Mouse (Mus musculus) lung, postnatal 36 days (tissue): ENCODE measurements at regions not wholly inside any gene's neighbourhood (a gene's known extent, or its start where the extent isn't known, plus 50 kb on each side); places are given as distances from the start of the nearest gene placed in this dataset.
"Not testable (repeated sequence)": the region's sequence is repeated elsewhere in the genome, so short reads cannot be mapped to it uniquely, and the experiment has no call there.

Experiments used
- DNase-seq: peaks from one replicate; pipeline ENCODE4 v3.0.0; 2022; ENCODE audit warnings: mixed read lengths

GRCm38 (mm10) chr13:44469675-44470074 is 259.6 kb upstream of the Jarid2 start:
- DNase-seq, result no peak

DNA sequence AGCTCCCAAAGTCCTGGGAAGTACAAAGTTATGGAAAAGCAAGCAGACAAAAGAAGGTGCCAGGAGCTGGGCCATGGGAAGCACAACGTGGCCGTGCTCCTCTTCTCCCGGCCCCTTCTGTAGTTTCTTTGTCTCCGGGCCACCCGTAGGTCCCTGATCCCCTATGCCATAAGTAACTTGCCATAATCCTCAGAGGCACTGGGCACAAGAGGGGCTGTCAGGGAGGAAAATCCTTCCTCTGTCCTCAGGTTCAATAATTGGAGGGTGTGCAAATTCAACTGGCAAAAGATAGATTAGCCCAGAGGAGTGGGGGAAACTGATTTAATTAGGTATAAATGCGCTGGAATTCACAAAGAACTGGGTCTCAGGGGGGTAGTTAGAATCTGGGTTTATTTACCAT is 256.1 kb upstream of the Jarid2 start:
- no peak for DNase-seq

- peak; percentile 84 for DNase-seq
Observed at GRCm38 (mm10) chr13:44476901-44477300, 252.4 kb upstream of the Jarid2 start.

DNA sequence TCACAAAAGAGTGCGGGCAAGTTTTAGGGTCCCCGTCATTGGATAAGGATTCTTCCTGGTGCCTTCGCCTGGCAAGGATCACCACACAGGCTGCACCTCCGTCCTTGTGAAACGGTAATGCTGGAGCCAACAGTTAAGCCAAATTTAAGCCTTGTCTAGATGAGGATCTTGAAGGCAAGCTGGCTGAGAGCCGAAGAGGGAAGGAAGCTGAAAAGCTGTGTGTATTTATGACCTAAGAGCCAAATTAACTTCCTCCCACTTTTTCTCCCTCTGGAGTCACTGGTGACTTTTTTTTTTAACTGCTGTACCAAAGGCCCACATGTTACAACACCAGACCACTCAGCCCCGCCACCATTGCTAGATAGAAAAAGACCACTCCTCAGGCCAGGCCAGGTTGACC is 249.1 kb upstream of the Jarid2 start:
- DNase-seq, result peak; percentile 65

GRCm38 (mm10) chr13:44482661-44483060 is 246.6 kb upstream of the Jarid2 start:
- DNase-seq, result peak; percentile 49

DNA sequence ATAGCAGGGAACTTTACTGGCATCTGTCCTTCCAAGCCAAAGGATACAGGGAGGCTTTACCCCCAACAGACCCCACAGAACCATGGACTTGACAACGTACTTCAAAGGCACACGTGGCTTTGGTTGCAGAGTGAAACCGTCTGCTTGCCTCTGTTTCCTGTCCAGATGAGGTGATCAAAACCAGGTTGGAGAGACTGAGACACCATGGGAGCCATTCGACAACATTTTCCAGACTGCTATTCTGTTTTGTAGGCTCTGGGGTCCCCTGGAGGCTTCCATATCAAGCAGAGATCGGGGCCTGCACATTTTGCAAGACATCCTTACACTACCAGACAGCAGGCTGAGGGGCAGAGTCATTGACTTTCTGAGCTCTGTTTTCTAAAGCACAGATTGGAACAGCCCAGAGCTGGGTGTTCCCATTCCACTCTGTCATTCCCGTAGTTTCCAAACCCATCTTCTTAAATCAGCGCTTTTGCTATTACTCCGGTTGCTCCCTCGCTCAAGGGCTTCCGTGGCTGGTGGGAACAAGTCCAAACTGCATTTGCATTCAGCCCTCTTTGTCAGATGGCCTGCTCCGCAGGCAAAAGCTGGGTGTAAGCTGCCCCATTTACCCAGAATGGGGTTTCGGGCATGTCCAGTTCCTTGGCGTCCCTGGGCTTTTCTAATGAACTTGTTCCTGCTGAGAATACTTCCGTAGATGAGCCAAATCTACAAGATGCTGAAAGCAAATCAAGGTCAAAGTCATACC is 244.5 kb upstream of the Jarid2 start:
- DNase-seq, result no peak

DNA sequence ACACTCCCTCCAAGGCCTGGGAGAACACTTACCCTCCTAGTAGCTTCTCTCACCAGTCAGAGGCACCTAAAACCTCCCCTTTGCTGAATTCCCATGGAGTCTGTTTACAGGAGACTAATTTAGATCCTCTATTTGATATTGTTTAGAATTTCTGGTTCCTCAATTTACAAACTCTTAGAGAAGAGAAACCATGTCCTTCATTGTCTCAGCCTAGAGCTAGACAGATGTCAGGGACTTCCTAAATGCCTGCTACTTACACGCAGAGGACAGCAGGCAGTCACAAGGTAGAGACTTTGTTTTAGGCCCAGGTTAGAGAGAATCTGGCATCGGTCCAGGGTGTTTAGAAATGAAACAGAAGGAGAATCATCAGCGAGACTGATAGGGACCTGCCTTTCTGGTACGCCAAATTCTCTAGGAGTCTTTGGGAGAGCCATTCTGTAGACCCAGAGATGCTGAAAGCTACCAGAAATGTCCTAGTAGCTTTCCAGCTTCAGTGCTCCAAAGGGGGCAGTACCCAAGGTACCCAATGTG is 238.3 kb upstream of the Jarid2 start:
- DNase-seq, result no peak

DNA sequence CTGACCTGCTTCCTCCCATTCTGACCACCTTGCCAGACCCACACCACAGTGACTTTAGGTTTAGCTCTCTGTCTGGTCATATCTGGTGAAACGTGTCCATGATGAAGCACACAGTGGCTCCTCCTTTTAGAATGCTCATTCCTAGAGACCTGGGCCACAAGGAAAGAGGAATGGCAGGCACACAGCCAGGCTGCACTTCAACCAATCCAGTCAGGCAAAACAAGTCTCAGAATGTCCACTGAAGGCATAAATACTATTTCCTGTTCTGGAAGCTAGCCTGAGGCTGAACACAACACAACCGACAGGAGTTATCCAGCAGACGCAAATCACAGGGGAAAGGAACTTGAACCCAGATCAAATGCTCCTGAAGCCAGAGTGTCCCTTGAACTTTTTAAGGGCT is 235.4 kb upstream of the Jarid2 start:
- no peak for DNase-seq

DNA sequence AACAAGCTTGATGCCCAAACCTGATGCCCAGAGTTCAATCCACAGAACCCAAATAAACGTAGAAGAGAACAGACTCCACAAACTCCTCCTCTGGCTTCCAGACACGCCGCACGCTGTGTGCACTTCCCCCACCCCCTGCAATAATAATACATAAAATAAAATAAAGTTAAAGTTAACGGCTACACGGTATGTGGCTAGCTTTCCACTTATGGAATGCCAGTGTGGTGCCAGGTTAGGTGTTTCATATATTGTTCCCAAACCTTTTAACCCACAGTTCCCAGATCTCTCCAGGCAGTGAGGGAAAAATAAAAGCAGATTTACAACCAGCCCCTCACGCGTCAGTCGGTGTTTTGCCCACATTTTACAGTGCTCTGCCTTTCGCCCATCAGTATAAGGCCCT is 233.8 kb upstream of the Jarid2 start:
- no peak for DNase-seq

DNA sequence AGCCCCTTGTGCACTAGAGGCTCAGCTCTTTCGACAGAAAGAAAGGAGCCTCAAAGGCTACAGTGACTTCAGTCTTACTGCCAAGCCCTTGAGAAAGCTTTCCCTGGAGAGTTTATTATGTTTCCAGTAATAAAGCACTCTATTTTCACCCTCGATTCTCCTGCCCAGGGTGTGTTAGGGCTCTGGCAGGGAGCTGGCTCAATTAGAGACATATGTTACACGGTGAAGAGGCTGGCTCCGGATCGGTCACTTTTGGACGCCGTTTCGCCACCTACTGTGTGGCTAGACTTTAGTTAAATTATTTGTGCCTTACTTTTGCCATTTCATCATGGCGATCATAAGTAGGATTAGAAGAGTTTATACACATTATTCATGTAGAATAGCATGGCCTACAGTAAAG is 232.7 kb upstream of the Jarid2 start:
- DNase-seq, result no peak

GRCm38 (mm10) chr13:44500896-44501295 is 228.4 kb upstream of the Jarid2 start:
- DNase-seq, result not testable (repeated sequence)

- peak; percentile 47 for DNase-seq
Observed at GRCm38 (mm10) chr13:44501777-44502321, 227.4 kb upstream of the Jarid2 start.

DNA sequence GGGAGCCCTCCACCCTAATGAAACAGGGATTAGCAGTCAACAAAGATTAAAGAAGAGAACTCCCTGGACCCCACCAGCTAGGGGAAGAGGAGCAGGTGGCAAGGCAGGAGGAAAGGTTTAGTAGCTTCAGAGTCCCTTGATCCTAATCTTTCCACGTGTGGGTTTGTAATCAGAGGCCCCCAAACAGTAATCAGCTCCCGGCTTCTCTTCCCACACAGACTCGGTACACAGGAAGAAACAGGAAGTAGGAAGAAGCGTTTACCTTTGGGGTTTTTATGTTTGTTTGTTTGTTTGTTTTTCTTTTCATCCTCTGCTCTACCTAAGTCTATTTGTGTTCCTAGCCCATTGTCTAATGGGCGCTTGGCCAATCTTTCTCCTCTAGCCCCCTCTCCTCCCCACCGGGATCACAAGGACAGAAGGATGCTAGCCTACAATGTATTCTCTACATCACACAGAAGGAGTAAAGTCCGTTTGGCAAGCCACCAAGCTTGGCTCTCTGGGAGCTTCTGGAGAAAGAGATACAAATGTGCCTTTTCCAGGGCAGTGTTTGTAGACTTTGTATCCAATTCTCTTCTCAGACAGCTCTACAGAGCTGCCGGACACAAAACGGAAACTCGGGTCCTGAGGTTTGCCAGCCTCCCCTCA is 226.5 kb upstream of the Jarid2 start:
- no peak for DNase-seq

GRCm38 (mm10) chr13:44503257-44503950 is 225.9 kb upstream of the Jarid2 start:
- no peak for DNase-seq

DNA sequence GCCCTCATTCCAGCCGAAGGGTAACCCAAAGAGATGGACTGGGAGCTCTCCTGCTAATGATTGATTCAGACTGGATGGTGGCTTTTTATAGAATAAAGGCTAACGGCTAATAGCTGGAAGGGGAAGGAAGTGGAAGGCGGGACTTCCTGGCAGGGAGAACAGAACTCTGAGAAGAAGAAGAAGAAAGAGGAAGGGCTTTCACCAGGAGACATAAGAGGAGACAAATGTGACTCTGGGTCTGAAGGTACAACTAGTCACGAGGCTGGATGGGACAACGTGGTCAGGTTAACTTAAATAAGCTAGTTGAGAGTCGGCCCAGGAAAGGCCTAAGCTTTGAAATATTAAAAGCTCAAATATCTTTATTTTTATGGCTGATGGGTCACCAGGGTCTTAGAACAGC is 224.8 kb upstream of the Jarid2 start:
- peak; percentile 43 for DNase-seq

- peak; percentile 65 for DNase-seq
Observed at GRCm38 (mm10) chr13:44506975-44507374, 222.3 kb upstream of the Jarid2 start.

GRCm38 (mm10) chr13:44509526-44510159 is 219.6 kb upstream of the Jarid2 start:
- no peak for DNase-seq

DNA sequence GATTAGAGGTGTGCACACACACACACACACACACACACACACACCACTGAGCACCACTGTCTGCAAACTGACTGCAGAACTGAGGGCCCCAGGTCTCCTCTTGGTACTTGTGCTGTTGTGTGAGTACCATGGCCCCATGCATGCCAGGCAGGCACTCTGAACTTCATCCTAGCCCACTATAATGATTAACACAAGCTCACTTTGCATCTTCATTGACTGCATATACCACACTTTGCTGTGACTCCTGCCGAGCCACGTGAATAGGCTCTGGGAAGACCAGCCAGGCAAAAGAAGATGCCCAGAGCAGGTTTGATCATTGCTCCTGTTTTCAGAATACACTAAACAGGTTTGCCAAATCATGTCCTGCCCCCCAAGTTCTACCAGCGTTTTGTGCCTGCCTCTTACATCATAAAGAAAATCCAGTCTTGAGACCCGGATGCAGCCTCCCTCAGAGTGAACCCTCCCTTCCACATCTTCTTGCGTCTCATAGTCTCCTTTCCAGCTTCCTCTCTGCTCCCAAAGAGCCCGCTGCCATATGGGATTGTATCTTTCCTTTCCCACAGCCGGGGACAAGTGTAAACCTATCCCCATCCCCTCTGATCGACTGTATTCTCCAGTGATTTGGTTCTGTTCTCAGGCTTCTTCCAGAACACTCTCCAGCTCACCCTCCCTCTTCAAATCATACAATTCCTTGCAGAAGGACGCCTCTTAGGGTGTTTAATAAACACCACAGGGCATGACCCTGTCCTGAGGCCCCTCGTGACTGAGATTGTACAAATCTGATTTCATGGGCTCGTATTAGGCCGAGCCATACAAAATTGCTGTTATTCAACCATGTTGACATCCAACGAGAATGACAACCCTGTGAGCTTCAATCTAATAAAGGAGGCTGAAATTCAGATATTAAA is 215.6 kb upstream of the Jarid2 start:
- no peak for DNase-seq

- DNase-seq, result no peak
Observed at GRCm38 (mm10) chr13:44514636-44515158, 214.6 kb upstream of the Jarid2 start.

DNA sequence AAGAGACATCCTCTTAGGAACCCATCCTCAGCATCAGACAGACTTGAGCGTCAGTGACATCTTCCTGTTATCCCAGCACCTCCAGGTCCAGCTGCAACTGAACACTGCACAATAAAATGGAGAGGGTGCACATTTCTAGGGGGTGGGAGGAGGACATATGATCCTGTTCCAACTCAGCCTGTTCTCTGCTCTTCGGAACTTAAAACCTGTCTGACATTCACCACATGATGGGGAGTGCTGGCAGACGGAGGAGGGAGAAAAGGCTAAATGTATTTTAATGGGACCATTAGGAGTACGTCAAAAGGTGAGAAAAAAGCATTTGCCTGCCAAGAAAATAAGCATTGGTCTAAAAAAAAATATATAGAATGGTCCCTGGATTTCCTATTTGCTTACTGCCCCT is 212.4 kb upstream of the Jarid2 start:
- DNase-seq, result no peak

- DNase-seq, result no peak
Observed at GRCm38 (mm10) chr13:44517312-44517711, 212.0 kb upstream of the Jarid2 start.

- no peak for DNase-seq
Observed at GRCm38 (mm10) chr13:44518215-44518614, 211.1 kb upstream of the Jarid2 start.
